Mouse (Mus musculus) lung, postnatal 0 days (tissue): Measurements from ENCODE around the gene Stx6. TPM values are rescaled to one million over a fixed set of nuclear protein-coding genes. Genes with fewer than 3 reads are reported as not detected.

Experiments used
- ATAC-seq: fragments of 200-750 bp; cut with Nextera tagmentation; 2 replicates; pipeline ENCODE4 v1.8.0; 2017; ENCODE audit warnings: moderate library complexity
- DNase-seq: peaks from one replicate; pipeline ENCODE4 v3.0.0-alpha.2; 2016; ENCODE audit warnings: low spot score
- H3K27ac ChIP-seq: fragments of 300-500 bp; sonication (generic); 2 replicates; pipeline ENCODE4 v1.5.1; 2014; ENCODE audit warnings: antibody characterized with exemption, mild to moderate bottlenecking, low read length, mixed read lengths
- H3K27me3 ChIP-seq: fragments of 300-500 bp; sonication (generic); replicated peaks from 2 replicates; pipeline ENCODE4 v1.6.1; 2014; ENCODE audit warnings: low read length, mixed read lengths; ENCODE audit not compliant: insufficient read depth
- H3K36me3 ChIP-seq: fragments of 300-500 bp; sonication (generic); 2 replicates; pipeline ENCODE4 v1.6.1; 2014; ENCODE audit warnings: low read length, mixed read lengths; ENCODE audit not compliant: insufficient read depth
- H3K4me1 ChIP-seq: fragments of 300-500 bp; sonication (generic); 2 replicates; pipeline ENCODE4 v1.6.1; 2014; ENCODE audit warnings: antibody characterized with exemption, low read depth, low read length, mixed read lengths; ENCODE audit not compliant: insufficient read depth
- H3K4me2 ChIP-seq: fragments of 300-500 bp; sonication (generic); replicated peaks from 2 replicates; pipeline ENCODE4 v1.6.1; 2014; ENCODE audit warnings: low read depth, mild to moderate bottlenecking, low read length, moderate library complexity, mixed read lengths
- H3K4me3 ChIP-seq: fragments of 300-500 bp; sonication (generic); 2 replicates; pipeline ENCODE4 v1.5.1; 2014; ENCODE audit warnings: low read depth, low read length
- H3K9ac ChIP-seq: fragments of 300-500 bp; sonication (generic); replicated peaks from 2 replicates; pipeline ENCODE4 v1.6.1; 2014; ENCODE audit warnings: low read depth, mild to moderate bottlenecking
- H3K9me3 ChIP-seq: fragments of 300-500 bp; sonication (generic); 2 replicates; pipeline ENCODE4 v1.6.1; 2016; ENCODE audit warnings: low read length, mixed read lengths
- CTCF ChIP-seq: IDR thresholded peaks from 2 replicates; pipeline ENCODE4 v1.5.1; 2016; ENCODE audit warnings: antibody characterized with exemption, mild to moderate bottlenecking
- EP300 ChIP-seq: IDR thresholded peaks from 2 replicates; pipeline ENCODE4 v1.6.1; 2016; ENCODE audit warnings: antibody characterized with exemption, mild to moderate bottlenecking, control low read depth
- WGBS: fragments of 180-500 bp; shearing (Covaris S2); extraction: QIAGEN DNeasy Blood & Tissue Kit; methylation state at CpG from one replicate; pipeline ENCODE4 v1.1.7; 2014; 5-methylcytosine and 5-hydroxymethylcytosine counted together
- polyA plus RNA-seq: library from polyadenylated mRNA; unstranded; fragments of >200 nt; fragmentation: Nextera tagmentation; extraction: Ambion mirVana; gene quantifications from 2 replicates; pipeline ENCODE4 v1.2.1, GENCODE M21; 2015

Gene Stx6
- polyA plus RNA-seq, 1 experiment from 2014 or later = 74.3 TPM

- peak; percentile 14 for ATAC-seq
- no peak overlapping the region for H3K4me3 ChIP-seq
- no peak overlapping the region for H3K9ac ChIP-seq
These were observed 74.9 kb downstream of the Stx6 start for GRCm38 (mm10) chr1:155233378-155233777.

GRCm38 (mm10) chr1:155233931-155234607 is 75.6 kb downstream of the Stx6 start:
- no peak overlapping the region for H3K9ac ChIP-seq
- ATAC-seq (peak; percentile 84), DNase-seq (peak; percentile 83)
- H3K4me2 ChIP-seq = no peak overlapping the region
- no peaks in the 10 kb centered on the region for H3K36me3 ChIP-seq
- TF ChIP-seq EP300 = no peak
- TF ChIP-seq CTCF = no peak
- H3K27ac ChIP-seq = peak overlapping the region; percentile 68
- no peaks in the 10 kb centered on the region for H3K4me1 ChIP-seq
- H3K27me3 ChIP-seq = no peaks in the 10 kb centered on the region
- 37% methylated on average over 14 of the region's 14 CpGs for WGBS
- no peak overlapping the region for H3K4me3 ChIP-seq
- H3K9me3 ChIP-seq = no peaks in the 10 kb centered on the region

More at GRCm38 (mm10) chr1:155233378-155233777, 74.9 kb downstream of the Stx6 start:
- Histone ChIP-seq H3K36me3 (no peaks in the 10 kb centered on the region), H3K4me2 (no peak overlapping the region), H3K27me3 (no peaks in the 10 kb centered on the region), H3K4me1 (no peaks in the 10 kb centered on the region), H3K9me3 (no peaks in the 10 kb centered on the region), H3K27ac (peak overlapping the region; percentile 68; the same call in 1 of the 2 replicates)
- DNase-seq = no peak
- 67% methylated on average over 9 of the region's 9 CpGs for WGBS
- TF ChIP-seq CTCF = no peak
- no peak for TF ChIP-seq EP300

GRCm38 (mm10) chr1:155235641-155236040 is 77.1 kb downstream of the Stx6 start:
- Histone ChIP-seq H3K4me1 (no peaks in the 10 kb centered on the region), H3K27ac (no peak overlapping the region), H3K36me3 (no peaks in the 10 kb centered on the region), H3K27me3 (no peaks in the 10 kb centered on the region), H3K9ac (no peak overlapping the region), H3K4me3 (no peak overlapping the region), H3K9me3 (no peaks in the 10 kb centered on the region), H3K4me2 (no peak overlapping the region)
- ATAC-seq = no peak
- no peak for TF ChIP-seq CTCF
- TF ChIP-seq EP300 = no peak
- WGBS = 19% methylated on average over 2 of the region's 2 CpGs
- DNase-seq = no peak

DNA sequence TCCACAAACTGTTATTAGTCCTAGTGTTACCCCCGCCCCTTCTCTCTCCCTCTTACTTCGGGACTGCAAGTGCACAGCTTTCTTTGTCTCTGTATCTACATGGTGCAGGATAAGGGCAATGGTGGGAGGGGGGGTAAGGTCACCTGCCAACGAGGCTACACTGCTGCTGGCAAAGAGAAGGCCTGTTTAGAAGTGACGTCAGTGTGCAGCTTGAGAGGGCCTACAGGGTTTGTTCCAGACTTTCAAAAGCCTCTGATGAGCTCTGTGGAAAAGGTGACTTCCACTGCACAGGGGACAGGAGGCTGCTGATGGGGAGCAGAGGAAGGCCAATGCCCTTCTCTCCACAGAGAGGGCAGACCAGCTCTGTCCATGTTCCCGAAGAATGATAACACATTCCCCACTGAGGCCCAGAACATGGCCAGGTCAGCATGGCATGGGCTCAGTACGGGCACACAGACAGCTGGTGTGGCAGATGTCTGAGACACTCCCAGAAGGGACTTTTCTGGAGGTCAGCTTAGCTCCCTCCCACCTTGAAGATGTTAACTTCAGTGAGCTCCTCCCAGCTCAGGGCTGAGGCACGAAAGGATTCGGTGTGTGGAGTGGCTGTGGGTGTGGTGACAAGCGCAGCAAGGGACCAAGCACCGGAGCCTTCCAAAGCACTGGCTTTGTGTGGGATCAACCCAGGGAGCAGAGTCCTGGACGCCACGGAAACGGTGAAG is 78.0 kb downstream of the Stx6 start:
- Histone ChIP-seq H3K9me3 (no peaks in the 10 kb centered on the region), H3K27me3 (no peaks in the 10 kb centered on the region), H3K36me3 (no peaks in the 10 kb centered on the region), H3K27ac (no peak overlapping the region), H3K4me1 (no peaks in the 10 kb centered on the region), H3K4me2 (no peak overlapping the region), H3K4me3 (no peak overlapping the region), H3K9ac (no peak overlapping the region)
- TF ChIP-seq EP300 (no peak), CTCF (no peak)
- DNase-seq = no peak
- no peak for ATAC-seq
- WGBS = 65% methylated on average over 13 of the region's 13 CpGs

GRCm38 (mm10) chr1:155237390-155237789 is 78.9 kb downstream of the Stx6 start:
- no peak overlapping the region for H3K27ac ChIP-seq
- 74% methylated on average over 11 of the region's 11 CpGs for whole genome bisulfite sequencing
- H3K4me2 ChIP-seq = no peak overlapping the region
- H3K9ac ChIP-seq = no peak overlapping the region
- H3K4me1 ChIP-seq = no peaks in the 10 kb centered on the region
- no peak overlapping the region for H3K4me3 ChIP-seq
- ATAC-seq (no peak), DNase-seq (peak; percentile 18)
- TF ChIP-seq EP300 (no peak), CTCF (no peak)
- no peaks in the 10 kb centered on the region for H3K9me3 ChIP-seq
- H3K27me3 ChIP-seq = no peaks in the 10 kb centered on the region
- H3K36me3 ChIP-seq = no peaks in the 10 kb centered on the region

DNA sequence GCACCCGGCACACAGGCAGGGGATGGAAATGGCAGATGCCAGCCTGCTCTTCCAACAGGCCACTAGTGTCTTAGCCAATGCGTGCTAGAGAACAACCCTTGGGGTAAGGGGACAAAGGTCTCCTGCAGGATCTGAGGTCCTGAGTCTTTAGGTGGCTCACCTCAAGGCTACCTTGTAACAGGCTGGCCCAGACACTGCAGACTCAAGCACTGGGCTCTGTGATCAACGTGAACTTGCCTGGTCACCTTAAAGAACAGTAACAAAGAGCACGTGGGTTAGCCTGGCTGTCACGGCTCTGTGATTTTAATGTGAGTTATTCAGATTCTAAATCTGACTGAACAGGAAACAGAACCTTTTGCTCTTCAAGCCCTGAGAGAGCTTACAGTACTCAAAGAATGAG is 79.6 kb downstream of the Stx6 start:
- H3K4me3 ChIP-seq = no peak overlapping the region
- H3K4me1 ChIP-seq = no peaks in the 10 kb centered on the region
- no peaks in the 10 kb centered on the region for H3K27me3 ChIP-seq
- TF ChIP-seq CTCF = no peak
- TF ChIP-seq EP300 = no peak
- no peaks in the 10 kb centered on the region for H3K36me3 ChIP-seq
- H3K9ac ChIP-seq = no peak overlapping the region
- H3K27ac ChIP-seq = no peak overlapping the region
- no peak for DNase-seq
- H3K4me2 ChIP-seq = no peak overlapping the region
- ATAC-seq = no peak
- WGBS = 86% methylated on average over 5 of the region's 5 CpGs
- H3K9me3 ChIP-seq = no peaks in the 10 kb centered on the region
